Mouse (Mus musculus) pancreas, adult 10 weeks (tissue): Measurements from ENCODE around the gene Alk. TPM values are rescaled to one million over a fixed set of nuclear protein-coding genes. Genes with fewer than 3 reads are reported as not detected.

Experiments
- polyA plus RNA-seq: library from polyadenylated mRNA; stranded (reverse); fragments of 350-450 nt; fragmentation: Illumina TruSeq; extraction: RNeasy Lipid Tissue Mini Kit (QIAGEN cat#74804); gene quantifications from one replicate; pipeline ENCODE4 v1.2.3, GENCODE M21; 2015; ENCODE audit warnings: low read depth, low replicate concordance; ENCODE audit not compliant: insufficient read depth

Gene Alk
- polyA plus RNA-seq = not detected

GRCm38 (mm10) chr17:72604610-72604980, at the start of gene Alk:
Alk (minus strand) TSS chr17:72604627.

Other genes starting within 250 kb of the Alk start
- 8.6 TPM for gene Ypel5, start 231.8 kb upstream of the Alk start, polyA plus RNA-seq